Mouse (Mus musculus) lung, embryonic 16.5 days (tissue): Measurements from ENCODE around the gene Bach2. TPM values are rescaled to one million over a fixed set of nuclear protein-coding genes. Genes with fewer than 3 reads are reported as not detected.

Source experiments
- ATAC-seq: fragments of 200-750 bp; cut with Nextera tagmentation; 2 replicates; pipeline ENCODE4 v1.8.0; 2017; ENCODE audit warnings: low read depth, mild to moderate bottlenecking, moderate library complexity
- H3K27ac ChIP-seq: fragments of 300-500 bp; sonication (generic); 2 replicates; pipeline ENCODE4 v1.5.1; 2014; ENCODE audit warnings: mild to moderate bottlenecking, control low read depth, low read length
- H3K27me3 ChIP-seq: fragments of 300-500 bp; sonication (generic); 2 replicates; pipeline ENCODE4 v1.6.1; 2014; ENCODE audit warnings: low read depth, low read length, mixed read lengths; ENCODE audit not compliant: control insufficient read depth, insufficient read depth
- H3K36me3 ChIP-seq: fragments of 300-500 bp; sonication (generic); 2 replicates; pipeline ENCODE4 v1.6.1; 2014; ENCODE audit warnings: low read length; ENCODE audit not compliant: control insufficient read depth, insufficient read depth
- H3K4me1 ChIP-seq: fragments of 300-500 bp; sonication (generic); replicated peaks from 2 replicates; pipeline ENCODE4 v1.6.1; 2014; ENCODE audit warnings: low read length, mixed read lengths; ENCODE audit not compliant: control insufficient read depth, insufficient read depth
- H3K4me2 ChIP-seq: fragments of 300-500 bp; sonication (generic); 2 replicates; pipeline ENCODE4 v1.6.1; 2014; ENCODE audit warnings: low read depth, low read length, control low read depth
- H3K4me3 ChIP-seq: fragments of 300-500 bp; sonication (generic); 2 replicates; pipeline ENCODE4 v1.5.1; 2014; ENCODE audit warnings: mild to moderate bottlenecking, low read length, control low read depth
- H3K9ac ChIP-seq: fragments of 300-500 bp; sonication (generic); 2 replicates; pipeline ENCODE4 v1.6.1; 2014; ENCODE audit warnings: low read length, control low read depth
- H3K9me3 ChIP-seq: fragments of 300-500 bp; sonication (generic); 2 replicates; pipeline ENCODE4 v1.6.1; 2016; ENCODE audit warnings: low read length; ENCODE audit not compliant: control insufficient read depth
- WGBS: fragments of 180-500 bp; shearing (Covaris S2); extraction: QIAGEN DNeasy Blood & Tissue Kit; methylation state at CpG from one replicate; pipeline ENCODE4 v1.1.7; 2014; 5-methylcytosine and 5-hydroxymethylcytosine counted together
- polyA plus RNA-seq: library from polyadenylated mRNA; unstranded; fragments of >200 nt; fragmentation: Nextera tagmentation; extraction: Ambion mirVana; gene quantifications from 2 replicates; pipeline ENCODE4 v1.2.1, GENCODE M21; 2015

The Bach2 gene
- polyA plus RNA-seq, 1 experiment from 2014 or later = 6.7 TPM

DNA sequence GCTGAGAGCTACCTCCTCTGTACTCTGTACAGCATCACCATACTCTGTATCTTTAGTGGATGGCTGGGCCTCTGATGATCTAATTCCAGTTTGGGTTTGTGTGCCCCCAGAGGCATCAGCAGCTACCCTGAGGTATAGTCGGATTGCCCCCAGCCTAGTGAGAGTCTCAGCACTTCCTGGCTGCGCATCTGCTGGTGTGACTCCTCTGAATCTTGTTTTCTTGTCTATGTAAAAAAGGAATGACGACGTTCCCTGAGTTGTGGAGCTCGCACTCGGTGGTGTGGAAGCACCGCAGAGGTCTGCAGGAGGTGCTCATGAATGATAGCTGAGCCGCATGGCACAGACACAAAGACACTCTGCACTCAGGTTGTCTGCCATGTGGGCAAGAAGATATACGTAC, 105.7 kb downstream of the Bach2 start:
- H3K36me3 ChIP-seq = no peaks in the 10 kb centered on the region
- H3K9ac ChIP-seq = no peak overlapping the region
- H3K27ac ChIP-seq = peak overlapping the region; percentile 31; the same call in 1 of the 2 replicates
- H3K4me3 ChIP-seq = no peak overlapping the region
- WGBS = 77% methylated on average over 9 of the region's 9 CpGs
- H3K9me3 ChIP-seq = no peaks in the 10 kb centered on the region
- no peaks in the 10 kb centered on the region for H3K27me3 ChIP-seq
- H3K4me1 ChIP-seq = peaks cover 10% of the 10 kb centered on the region; the same call in 1 of the 2 replicates
- no peak for ATAC-seq
- H3K4me2 ChIP-seq = no peak overlapping the region

DNA sequence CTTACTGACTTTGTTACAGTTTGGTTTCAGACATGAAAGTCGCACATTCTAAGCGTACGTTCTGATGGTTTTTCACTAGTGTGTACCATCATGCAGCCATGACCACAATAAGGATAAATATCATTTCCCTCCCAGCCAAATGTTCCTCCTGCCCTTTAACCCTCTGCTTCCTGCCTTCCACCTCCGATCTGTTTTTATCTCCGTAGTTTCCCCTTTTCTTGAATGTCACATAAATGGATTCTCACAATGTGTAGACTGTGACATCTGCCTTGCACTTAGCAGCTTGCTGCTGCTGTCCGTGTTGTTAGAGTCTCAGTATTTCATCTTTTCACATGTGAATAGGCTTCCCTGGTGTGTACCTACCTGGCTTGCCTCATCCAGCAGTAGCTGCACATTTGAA, 108.6 kb downstream of the Bach2 start:
- ATAC-seq = no peak
- Histone ChIP-seq H3K27me3 (no peaks in the 10 kb centered on the region), H3K27ac (no peak overlapping the region), H3K4me2 (no peak overlapping the region), H3K4me3 (no peak overlapping the region), H3K9me3 (no peaks in the 10 kb centered on the region), H3K4me1 (peaks cover 10% of the 10 kb centered on the region), H3K36me3 (no peaks in the 10 kb centered on the region), H3K9ac (no peak overlapping the region)
- 51% methylated on average over 6 of the region's 6 CpGs for WGBS

DNA sequence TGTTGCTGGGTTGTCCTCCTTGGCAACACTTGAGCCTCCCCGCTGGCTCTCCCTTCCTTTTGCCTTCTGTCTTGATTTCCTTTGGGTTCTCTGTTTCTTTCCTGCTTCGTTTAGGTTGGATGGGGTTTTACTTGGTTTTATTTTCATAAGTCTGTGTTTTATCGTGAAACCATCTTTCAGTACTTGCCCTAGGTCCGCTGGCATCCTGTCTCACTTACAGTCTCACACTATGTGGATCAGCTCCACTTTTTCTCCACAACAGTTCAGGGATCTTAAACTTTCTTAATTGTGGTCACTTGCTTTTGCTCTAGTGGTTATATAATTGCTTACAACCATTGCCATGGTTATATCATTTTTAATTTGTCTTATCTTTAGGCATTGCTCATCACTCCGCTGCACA, 109.1 kb downstream of the Bach2 start:
- Histone ChIP-seq H3K4me1 (peaks cover 13% of the 10 kb centered on the region), H3K36me3 (no peaks in the 10 kb centered on the region), H3K9me3 (no peaks in the 10 kb centered on the region), H3K9ac (no peak overlapping the region), H3K4me3 (no peak overlapping the region), H3K27ac (no peak overlapping the region), H3K27me3 (no peaks in the 10 kb centered on the region), H3K4me2 (no peak overlapping the region)
- WGBS = 74% methylated on average over 5 of the region's 5 CpGs
- no peak for ATAC-seq

DNA sequence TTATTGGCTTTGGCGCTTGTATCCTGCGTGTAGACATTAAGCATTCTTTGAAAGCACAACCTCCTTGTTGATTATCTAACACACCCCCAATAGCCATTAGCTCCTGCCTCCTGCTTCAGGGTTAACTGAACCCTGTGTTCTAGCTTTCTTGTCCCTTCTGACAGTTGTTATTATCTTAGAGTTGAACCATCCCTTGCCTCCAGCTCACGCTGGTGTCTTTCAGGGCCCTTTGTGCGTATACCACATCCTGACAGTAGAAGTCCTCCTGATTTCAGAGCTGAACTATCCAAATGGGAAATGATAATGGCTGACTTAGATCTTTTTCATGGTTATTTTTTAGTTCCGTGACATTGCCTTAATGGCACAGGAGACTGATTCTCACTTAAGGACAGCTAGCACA, 110.8 kb downstream of the Bach2 start:
- peaks cover 10% of the 10 kb centered on the region for H3K4me1 ChIP-seq
- ATAC-seq = no peak
- 84% methylated on average over 5 of the region's 5 CpGs for WGBS

DNA sequence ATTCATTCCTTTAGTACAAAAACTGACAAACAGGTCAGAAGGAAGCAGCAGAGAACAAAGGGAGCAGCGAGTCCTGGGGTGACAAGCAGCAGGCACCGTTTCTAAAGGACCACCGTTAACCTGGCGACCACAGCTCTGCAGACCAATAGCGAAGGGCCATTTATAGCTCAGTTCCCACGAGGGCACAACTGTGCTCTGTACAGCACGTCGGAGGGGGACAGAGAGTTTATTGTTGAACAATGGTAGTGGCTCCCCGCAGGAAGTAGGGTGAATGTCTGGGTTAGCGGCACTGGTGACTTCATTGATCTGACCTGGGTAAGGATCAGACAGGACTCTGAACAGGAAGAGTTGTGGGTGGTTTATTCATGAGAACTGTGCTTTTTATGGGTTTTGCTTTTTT, 112.6 kb downstream of the Bach2 start:
- 38% methylated on average over 10 of the region's 10 CpGs for WGBS
- H3K9ac ChIP-seq = no peak overlapping the region
- H3K4me1 ChIP-seq = peaks cover 16% of the 10 kb centered on the region
- H3K27me3 ChIP-seq = no peaks in the 10 kb centered on the region
- no peaks in the 10 kb centered on the region for H3K9me3 ChIP-seq
- ATAC-seq = peak; percentile 63
- no peaks in the 10 kb centered on the region for H3K36me3 ChIP-seq
- H3K4me3 ChIP-seq = no peak overlapping the region
- H3K4me2 ChIP-seq = no peak overlapping the region
- H3K27ac ChIP-seq = peak overlapping the region; percentile 65

More for the DNA sequence above, 110.8 kb downstream of the Bach2 start:
- Histone ChIP-seq H3K9me3 (no peaks in the 10 kb centered on the region), H3K9ac (no peak overlapping the region), H3K27me3 (no peaks in the 10 kb centered on the region), H3K4me2 (no peak overlapping the region), H3K4me3 (no peak overlapping the region), H3K27ac (no peak overlapping the region), H3K36me3 (no peaks in the 10 kb centered on the region)

DNA sequence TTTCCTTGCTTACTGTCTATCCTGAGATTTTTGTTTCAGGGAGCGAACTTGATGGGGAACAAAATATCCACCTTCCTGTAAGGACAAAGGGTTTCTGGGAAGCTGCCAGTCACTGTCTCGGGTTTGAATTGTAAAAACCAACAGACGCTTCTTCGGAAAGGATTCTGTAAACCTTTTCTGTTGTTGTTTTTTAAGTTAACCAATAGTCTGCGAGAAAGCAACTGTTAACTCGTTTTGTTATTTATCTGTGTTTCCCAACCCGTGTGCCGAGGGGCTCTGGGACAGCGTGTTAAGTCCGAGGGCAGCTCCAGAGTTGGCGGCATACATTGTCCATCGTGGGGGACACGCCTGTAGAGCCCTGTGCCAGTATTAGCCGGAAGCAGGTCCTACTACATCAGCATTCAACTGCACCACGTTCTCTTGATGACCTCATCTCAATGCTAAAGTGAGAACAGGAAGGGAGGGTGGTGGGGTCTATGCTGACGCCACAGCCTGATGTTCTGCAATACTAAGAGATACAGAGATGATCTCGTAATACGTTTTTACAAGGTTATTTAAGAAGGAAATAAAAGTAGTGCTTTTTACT, 113.2 kb downstream of the Bach2 start:
- Histone ChIP-seq H3K27me3 (no peaks in the 10 kb centered on the region), H3K4me3 (no peak overlapping the region), H3K9me3 (no peaks in the 10 kb centered on the region), H3K27ac (peak overlapping the region; percentile 65), H3K9ac (no peak overlapping the region), H3K36me3 (no peaks in the 10 kb centered on the region), H3K4me2 (no peak overlapping the region), H3K4me1 (peaks cover 17% of the 10 kb centered on the region)
- WGBS = 53% methylated on average over 18 of the region's 18 CpGs
- ATAC-seq = peak; percentile 74

DNA sequence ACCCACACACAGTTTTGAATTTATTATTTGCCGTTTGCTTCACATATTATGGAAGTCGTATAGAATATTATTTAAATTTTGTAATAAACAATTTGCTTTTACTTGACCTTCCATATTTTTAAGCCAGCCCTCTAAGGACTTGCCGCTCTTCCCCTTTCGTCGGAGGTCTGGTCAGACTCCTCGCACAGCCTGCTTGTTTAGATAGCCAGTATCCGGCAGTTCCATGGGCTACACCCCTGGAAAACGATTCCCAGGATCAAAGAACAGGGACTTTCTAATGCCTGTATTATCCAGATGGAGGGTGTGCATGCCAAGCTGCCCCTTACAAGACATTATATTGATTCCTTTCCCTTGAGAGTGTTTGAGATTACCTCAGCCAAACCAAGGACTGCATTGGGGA, 113.8 kb downstream of the Bach2 start:
- Histone ChIP-seq H3K4me2 (no peak overlapping the region), H3K36me3 (no peaks in the 10 kb centered on the region), H3K27me3 (no peaks in the 10 kb centered on the region), H3K9me3 (no peaks in the 10 kb centered on the region), H3K4me1 (peaks cover 17% of the 10 kb centered on the region), H3K27ac (peak overlapping the region; percentile 54), H3K9ac (no peak overlapping the region), H3K4me3 (no peak overlapping the region)
- peak; percentile 39; the same call in 1 of the 2 replicates for ATAC-seq
- 20% methylated on average over 8 of the region's 8 CpGs for WGBS

DNA sequence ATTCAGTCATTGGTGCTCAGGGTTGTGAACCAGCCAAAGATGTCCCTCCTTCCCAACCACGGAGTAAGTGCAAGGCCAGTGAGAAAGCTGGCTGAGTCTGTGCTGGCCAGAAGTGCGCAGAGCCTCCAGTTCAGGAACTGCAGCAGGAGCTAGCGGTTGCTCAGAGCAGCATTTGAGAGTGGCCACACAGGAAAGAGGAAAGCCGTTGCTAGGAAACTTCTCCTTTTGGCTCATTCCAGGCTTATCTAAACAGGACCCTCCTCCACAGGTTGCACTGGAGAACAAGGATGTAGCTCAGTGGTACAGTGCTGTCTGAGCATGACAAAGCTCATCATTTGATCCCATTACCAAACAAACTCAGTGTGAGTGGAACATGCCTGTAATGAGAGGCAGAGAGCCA, 114.2 kb downstream of the Bach2 start:
- Histone ChIP-seq H3K27ac (peak overlapping the region; percentile 54), H3K27me3 (no peaks in the 10 kb centered on the region), H3K9ac (no peak overlapping the region), H3K4me3 (no peak overlapping the region), H3K4me2 (no peak overlapping the region), H3K9me3 (no peaks in the 10 kb centered on the region), H3K36me3 (no peaks in the 10 kb centered on the region), H3K4me1 (peaks cover 21% of the 10 kb centered on the region)
- 9% methylated on average over 4 of the region's 4 CpGs for whole genome bisulfite sequencing
- ATAC-seq = peak; percentile 74

DNA sequence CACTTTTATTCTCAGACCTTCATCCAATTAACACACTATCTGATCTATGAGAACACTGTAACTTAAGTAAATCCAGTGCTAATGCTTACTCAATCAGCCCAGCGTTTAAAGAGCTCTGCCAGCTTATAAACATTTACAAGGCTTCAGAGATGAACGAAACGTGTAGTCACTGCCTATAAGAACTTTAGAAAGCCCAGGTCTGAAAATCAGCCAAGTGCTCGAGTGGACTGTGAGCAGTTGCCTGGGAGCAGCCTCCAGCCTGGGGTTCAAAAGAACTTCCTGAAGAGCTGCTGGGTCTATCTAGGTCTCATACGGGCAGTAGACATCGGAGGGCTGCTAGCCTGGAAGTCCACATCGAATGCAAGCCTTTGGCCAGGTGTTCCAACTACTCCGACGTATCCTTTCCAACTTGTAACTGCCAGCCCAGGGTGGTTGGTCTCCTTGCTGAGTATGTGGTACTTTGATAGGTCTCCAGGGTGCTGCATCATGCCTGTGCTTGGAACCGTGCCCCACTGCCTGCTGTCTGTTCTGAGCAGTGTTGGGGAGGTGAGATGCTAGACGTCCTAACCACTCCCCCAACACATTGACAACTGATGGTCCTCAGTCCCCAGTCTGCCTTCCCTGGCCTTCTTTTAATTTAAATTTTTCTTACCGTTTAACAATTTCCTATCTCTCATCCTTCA, 117.5 kb downstream of the Bach2 start:
- peak; percentile 6; the same call in 1 of the 2 replicates for ATAC-seq
- Histone ChIP-seq H3K27me3 (no peaks in the 10 kb centered on the region), H3K9ac (no peak overlapping the region), H3K4me1 (peaks cover 33% of the 10 kb centered on the region), H3K27ac (peak overlapping the region; percentile 64), H3K9me3 (no peaks in the 10 kb centered on the region), H3K4me2 (no peak overlapping the region), H3K36me3 (no peaks in the 10 kb centered on the region), H3K4me3 (no peak overlapping the region)
- 35% methylated on average over 12 of the region's 12 CpGs for WGBS
